Mouse (Mus musculus) naive thymus-derived CD4-positive, alpha-beta T cell, adult 5 months (primary cell): ENCODE results near the gene Iqsec3. TPM values are rescaled to one million over a fixed set of nuclear protein-coding genes. Genes with fewer than 3 reads are reported as not detected.

Experiments used
- polyA plus RNA-seq: library from polyadenylated mRNA; unstranded; fragments of 100-300 nt; shearing (Covaris generic); gene quantifications from one replicate; pipeline ENCODE4 v1.2.1, GENCODE M21; 2017

Gene Iqsec3
- polyA plus RNA-seq = not detected

GRCm38 (mm10) chr6:121473093-121473821 lies at the start of gene Iqsec3:
TSS of gene Iqsec3 (minus strand) at chr6:121473678.

GRCm38 (mm10) chr6:121343026-121343770 lies 130.3 kb downstream of the Iqsec3 start, which contains the start of gene Slc6a12:
TSS of gene Slc6a12 (plus strand) at chr6:121343076.

Other genes with a start within 250 kb of the Iqsec3 start
- 17.8 TPM for gene Usp18, start 227.8 kb downstream of the Iqsec3 start, polyA plus RNA-seq
- gene Slc6a13, start 173.5 kb downstream of the Iqsec3 start, polyA plus RNA-seq = not detected
- gene Slc6a12, start 130.6 kb downstream of the Iqsec3 start, polyA plus RNA-seq = not detected
- gene A2m, start 161.7 kb upstream of the Iqsec3 start, polyA plus RNA-seq = not detected